Mouse (Mus musculus): Measurements from ENCODE around the gene Nrarp.

Nrarp gene

GRCm38 (mm10) chr2:25227406-25227805 is 46.8 kb downstream of the Nrarp start:
- DNase-seq (ENCODE audit: low spot score in 2 of 2) = no peak

- peak; percentile 91 for DNase-seq (ENCODE audit: low spot score in 2 of 2)
These were observed 47.9 kb downstream of the Nrarp start for GRCm38 (mm10) chr2:25228431-25228889.

GRCm38 (mm10) chr2:25228995-25229530 is 48.5 kb downstream of the Nrarp start:
- DNase-seq (ENCODE audit: low spot score in 2 of 2) = no peak

GRCm38 (mm10) chr2:25229582-25229981 is 49.0 kb downstream of the Nrarp start:
- DNase-seq (ENCODE audit: low spot score in 2 of 2) = no peak

- DNase-seq (ENCODE audit: low spot score in 2 of 2) = no peak
These were observed 50.0 kb downstream of the Nrarp start for GRCm38 (mm10) chr2:25230581-25230980.

- DNase-seq (ENCODE audit: low spot score in 2 of 2) = no peak
These were observed 50.5 kb downstream of the Nrarp start for GRCm38 (mm10) chr2:25231038-25231437.
